Comparison of ENCODE assay signal across 8 mouse cellular contexts in the genomic region with DNA sequence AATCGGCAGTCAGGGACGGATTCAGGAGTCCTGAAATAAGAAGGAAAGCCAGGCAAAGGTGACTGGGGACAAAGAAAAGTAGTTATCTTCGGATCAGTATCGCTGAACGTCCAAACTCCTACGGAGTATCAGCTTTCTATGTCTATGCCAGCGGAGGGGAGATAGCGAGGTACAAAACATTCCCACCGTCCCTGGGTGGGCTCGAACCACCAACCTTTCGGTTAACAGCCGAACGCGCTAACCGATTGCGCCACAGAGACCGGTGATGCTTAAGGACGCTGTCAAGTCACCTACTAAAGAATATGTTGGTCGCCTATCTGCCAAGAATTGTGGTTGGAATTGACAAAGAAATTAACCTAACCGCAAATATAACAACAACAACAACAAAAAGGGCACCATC. TPM values are rescaled to one million over a fixed set of nuclear protein-coding genes. Genes with fewer than 3 reads are reported as not detected.
DNase-seq lines count a peak whose midpoint lies in the region; ATAC-seq and TF ChIP-seq lines count a peak whose summit lies in the region.

No protein-coding gene starts in this region.

- no peaks in the 10 kb centered on the region for H3K79me2 ChIP-seq in myocyte (ENCODE audit: control insufficient read depth, insufficient read depth)

- peaks cover 59% of the 10 kb centered on the region for H3K4me1 ChIP-seq in erythroblast, embryonic 14.5 days (ENCODE audit: control insufficient read depth)
- H3K4me1 ChIP-seq in heart, embryonic 12.5 days (replicated peaks) = peaks cover 8% of the 10 kb centered on the region; the same call in 1 of the 2 replicates
- peaks cover 10% of the 10 kb centered on the region for H3K4me1 ChIP-seq in kidney, embryonic 16.5 days (ENCODE audit: insufficient read depth, low read length)
- peaks cover 20% of the 10 kb centered on the region for H3K4me1 ChIP-seq in liver, embryonic 11.5 days (replicated peaks; ENCODE audit: control insufficient read depth, insufficient read depth, low read length)

- H3K4me3 ChIP-seq in erythroblast, embryonic 14.5 days (replicated peaks) = peak overlapping the region; percentile 69
- peak overlapping the region; percentile 63 for H3K4me3 ChIP-seq in heart, embryonic 12.5 days
- H3K4me3 ChIP-seq in kidney, embryonic 16.5 days (ENCODE audit: low read length) = peak overlapping the region; percentile 56
- peak overlapping the region; percentile 67 for H3K4me3 ChIP-seq in liver, embryonic 11.5 days (ENCODE audit: low read depth, low read length)
- H3K4me3 ChIP-seq in myocyte = peak overlapping the region; percentile 43

- peak overlapping the region; percentile 45 for H3K9ac ChIP-seq in heart, embryonic 12.5 days
- H3K9ac ChIP-seq in kidney, embryonic 16.5 days (replicated peaks; ENCODE audit: low read length) = peak overlapping the region; percentile 55
- H3K9ac ChIP-seq in liver, embryonic 11.5 days (ENCODE audit: low read depth, low read length) = peak overlapping the region; percentile 39

- H3K4me2 ChIP-seq in heart, embryonic 12.5 days = peak overlapping the region; percentile 92
- peak overlapping the region; percentile 89 for H3K4me2 ChIP-seq in kidney, embryonic 16.5 days (replicated peaks; ENCODE audit: low read depth, low read length)
- H3K4me2 ChIP-seq in liver, embryonic 11.5 days = peak overlapping the region; percentile 99
- H3K4me2 ChIP-seq in myocyte (ENCODE audit: low read depth) = peak overlapping the region; percentile 99

- DNase-seq in B cell, adult 2 months = peak; percentile 93 to 94
- peak; percentile 92 for DNase-seq in brain, embryonic 14.5 days (ENCODE audit: low read depth)
- DNase-seq in liver, embryonic 11.5 days (ENCODE audit: low spot score) = peak; percentile 90
- peak; percentile 83 to 92 for DNase-seq in spleen, postnatal 4 days (ENCODE audit: low spot score in 2 of 2)

- H3K27me3 ChIP-seq in erythroblast, embryonic 14.5 days (ENCODE audit: control insufficient read depth) = peaks cover 37% of the 10 kb centered on the region
- peaks cover 48% of the 10 kb centered on the region for H3K27me3 ChIP-seq in heart, embryonic 12.5 days (replicated peaks)
- peaks cover 24% of the 10 kb centered on the region for H3K27me3 ChIP-seq in kidney, embryonic 16.5 days (ENCODE audit: insufficient read depth, low read length)
- peaks cover 6% of the 10 kb centered on the region for H3K27me3 ChIP-seq in liver, embryonic 11.5 days (replicated peaks; ENCODE audit: control insufficient read depth, insufficient read depth, low read length)
- H3K27me3 ChIP-seq in myocyte (ENCODE audit: control insufficient read depth, insufficient read depth, insufficient read length) = no peaks in the 10 kb centered on the region

- H3K36me3 ChIP-seq in erythroblast, embryonic 14.5 days (ENCODE audit: control insufficient read depth) = no peaks in the 10 kb centered on the region
- no peaks in the 10 kb centered on the region for H3K36me3 ChIP-seq in heart, embryonic 12.5 days
- no peaks in the 10 kb centered on the region for H3K36me3 ChIP-seq in kidney, embryonic 16.5 days (ENCODE audit: insufficient read depth, low read length)
- H3K36me3 ChIP-seq in liver, embryonic 11.5 days (ENCODE audit: control insufficient read depth, insufficient read depth, low read length) = no peaks in the 10 kb centered on the region
- no peaks in the 10 kb centered on the region for H3K36me3 ChIP-seq in myocyte (ENCODE audit: control insufficient read depth, insufficient read depth)

- TF ChIP-seq CTCF in brain, embryonic 14.5 days (IDR thresholded peaks at IDR 0.05; ENCODE audit: borderline replicate concordance, extremely low read depth, insufficient read depth, insufficient read length) = no peak

- no peak overlapping the region for H3ac ChIP-seq in myocyte (ENCODE audit: control insufficient read depth, insufficient read length)

- H3K9me3 ChIP-seq in erythroblast, embryonic 14.5 days (ENCODE audit: control insufficient read depth, low read length) = no peaks in the 10 kb centered on the region
- 0 out of 2 replicates have a peak, but pooled peaks cover 9% of the 10 kb centered on the region for H3K9me3 ChIP-seq in heart, embryonic 12.5 days (replicated peaks)
- no peaks in the 10 kb centered on the region for H3K9me3 ChIP-seq in kidney, embryonic 16.5 days (ENCODE audit: low read length)
- no peaks in the 10 kb centered on the region for H3K9me3 ChIP-seq in liver, embryonic 11.5 days (ENCODE audit: control insufficient read depth, low read length)

- no peak overlapping the region for H3K27ac ChIP-seq in heart, embryonic 12.5 days (ENCODE audit: poor library complexity, severe bottlenecking)
- no peak overlapping the region for H3K27ac ChIP-seq in kidney, embryonic 16.5 days (ENCODE audit: low read length)
- no peak overlapping the region for H3K27ac ChIP-seq in liver, embryonic 11.5 days (ENCODE audit: low read depth, low read length)

- WGBS in heart, embryonic 12.5 days = under 1% methylated on average over 20 of the region's 20 CpGs
- under 1% methylated on average over 20 of the region's 20 CpGs for WGBS in kidney, embryonic 16.5 days
- WGBS in liver, embryonic 11.5 days = 0% methylated on average over 20 of the region's 20 CpGs

- ATAC-seq in heart, embryonic 12.5 days (ENCODE audit: insufficient number of reproducible peaks, low FRiP score) = peak; percentile 80
- peak; percentile 77 for ATAC-seq in kidney, embryonic 16.5 days (ENCODE audit: low FRiP score, low TSS enrichment)
- ATAC-seq in liver, embryonic 11.5 days (replicated peaks; ENCODE audit: low FRiP score) = peak; percentile 77

- TF ChIP-seq POLR2A in brain, embryonic 14.5 days (IDR thresholded peaks at IDR 0.05; ENCODE audit: borderline replicate concordance, extremely low read depth, insufficient read depth, insufficient read length, poor library complexity, severe bottlenecking) = no peak
- TF ChIP-seq POLR2A in myocyte (IDR thresholded peaks at IDR 0.05; ENCODE audit: insufficient read length, low read depth) = no peak

TF ChIP-seq in myocyte, 11 proteins besides CTCF, POLR2A, EP300 and RAD21:
- TF ChIP-seq MAX (IDR thresholded peaks at IDR 0.05; ENCODE audit: low read depth) (no peak), CEBPB (IDR thresholded peaks at IDR 0.05; ENCODE audit: insufficient read depth, poor library complexity, severe bottlenecking) (peak; percentile 68; the same call in 1 of the 2 replicates), POLR2AphosphoS2 (IDR thresholded peaks at IDR 0.05; ENCODE audit: insufficient read length, low read depth) (no peak), USF1 (IDR thresholded peaks at IDR 0.05; ENCODE audit: low read depth) (no peak), E2F4 (IDR thresholded peaks at IDR 0.05; ENCODE audit: insufficient read depth) (no peak), TCF3 (IDR thresholded peaks at IDR 0.05; ENCODE audit: insufficient read length, low read depth) (no peak), REST (IDR thresholded peaks at IDR 0.05; ENCODE audit: insufficient read depth, insufficient read length) (no peak), MYOD1 (IDR thresholded peaks at IDR 0.05; ENCODE audit: control insufficient read depth in 1 of 3, insufficient read length in 2 of 3, low read depth in 2 of 3) (no peak)

RNA-seq across cellular contexts. Expression of gene Fcgr4, which starts 15.0 kb away (rescaled TPM):
- polyA plus RNA-seq in brain, embryonic 14.5 days (2012; rRNA removed) = 0.34 and 0.38 TPM in 2 replicates
- not detected in 2 replicates for polyA plus RNA-seq in erythroblast, embryonic 14.5 days (2012)
- polyA plus RNA-seq in heart, embryonic 12.5 days (2016; fragmentation: Nextera tagmentation; extraction: Ambion mirVana) = 0.14 and 0.24 TPM in 2 replicates
- 0.87 and 1.3 TPM in 2 replicates for polyA plus RNA-seq in kidney, embryonic 16.5 days (2015; fragmentation: Nextera tagmentation; extraction: Ambion mirVana)
- polyA plus RNA-seq in liver, embryonic 11.5 days (2014; fragmentation: Nextera tagmentation; extraction: Ambion mirVana) = 1.5 and 2.4 TPM in 2 replicates
- 2.1 TPM for polyA plus RNA-seq in myocyte (2012; fragmentation: generic; extraction: Trizol)

RNA-seq across cellular contexts. Expression of gene Fcgr3, which starts 31.0 kb away (rescaled TPM):
- polyA plus RNA-seq in brain, embryonic 14.5 days (2012; rRNA removed) = 4.9 and 7.4 TPM in 2 replicates
- polyA plus RNA-seq in erythroblast, embryonic 14.5 days (2012) = 0.06 TPM in 1 of 2 replicates, not detected in the other
- 3.8 and 4.5 TPM in 2 replicates for polyA plus RNA-seq in heart, embryonic 12.5 days (2016; fragmentation: Nextera tagmentation; extraction: Ambion mirVana)
- 8.8 and 9.0 TPM in 2 replicates for polyA plus RNA-seq in kidney, embryonic 16.5 days (2015; fragmentation: Nextera tagmentation; extraction: Ambion mirVana)
- polyA plus RNA-seq in liver, embryonic 11.5 days (2014; fragmentation: Nextera tagmentation; extraction: Ambion mirVana) = 28.7 and 29.8 TPM in 2 replicates
- 0.05 TPM for polyA plus RNA-seq in myocyte (2012; fragmentation: generic; extraction: Trizol)

RNA-seq across cellular contexts. Expression of gene Fcgr2b, which starts 57.4 kb away (rescaled TPM):
- polyA plus RNA-seq in brain, embryonic 14.5 days (2012; rRNA removed) = 0.86 and 1.4 TPM in 2 replicates
- not detected in 2 replicates for polyA plus RNA-seq in erythroblast, embryonic 14.5 days (2012)
- polyA plus RNA-seq in heart, embryonic 12.5 days (2016; fragmentation: Nextera tagmentation; extraction: Ambion mirVana) = 0.19 TPM in 1 of 2 replicates, not detected in the other
- polyA plus RNA-seq in kidney, embryonic 16.5 days (2015; fragmentation: Nextera tagmentation; extraction: Ambion mirVana) = 2.6 and 3.9 TPM in 2 replicates
- polyA plus RNA-seq in liver, embryonic 11.5 days (2014; fragmentation: Nextera tagmentation; extraction: Ambion mirVana) = 1.8 and 2.0 TPM in 2 replicates
- 0.11 TPM for polyA plus RNA-seq in myocyte (2012; fragmentation: generic; extraction: Trizol)
